Mouse (Mus musculus) cerebellum, adult 2 months (tissue): ENCODE results near the gene Smok3c. TPM values are rescaled to one million over a fixed set of nuclear protein-coding genes. Genes with fewer than 3 reads are reported as not detected.

Experiments
- polyA plus RNA-seq: library from polyadenylated mRNA; depleted of rRNA; stranded (reverse); fragments of >200 nt; gene quantifications from 2 replicates; pipeline ENCODE4 v1.2.3, GENCODE M21; 2012; rRNA removed

Gene Smok3c
- polyA plus RNA-seq, 1 experiment, result not detected

Other genes starting within 250 kb of the Smok3c start
- gene Pilra, start 216.9 kb upstream of the Smok3c start, polyA plus RNA-seq, result 0.41 TPM in 2 replicates
- gene Pilrb1, start 195.1 kb upstream of the Smok3c start, polyA plus RNA-seq, result not detected in 2 replicates
- gene Pilrb2, start 181.4 kb upstream of the Smok3c start, polyA plus RNA-seq, result 0.11 and 0.23 TPM in 2 replicates
- 2.9 TPM in 2 replicates for gene Cyp3a13, start 131.6 kb upstream of the Smok3c start, polyA plus RNA-seq
- 75.6 and 85.7 TPM in 2 replicates for gene Gjc3, start 90.1 kb upstream of the Smok3c start, polyA plus RNA-seq
- gene Azgp1, start 71.7 kb upstream of the Smok3c start, polyA plus RNA-seq, result 0.08 and 0.21 TPM in 2 replicates
- not detected in 2 replicates for gene Smok3a, start 31.9 kb upstream of the Smok3c start, polyA plus RNA-seq
- not detected in 2 replicates for gene Smok3b, start 31.8 kb upstream of the Smok3c start, polyA plus RNA-seq
- 16.8 and 17.4 TPM in 2 replicates for gene Zkscan1, start 31.9 kb downstream of the Smok3c start, polyA plus RNA-seq
- gene Zscan21, start 63.7 kb downstream of the Smok3c start, polyA plus RNA-seq, result 19.0 and 19.2 TPM in 2 replicates
- gene Zfp113, start 102.5 kb downstream of the Smok3c start, polyA plus RNA-seq, result 3.8 and 4.2 TPM in 2 replicates
- gene Cops6, start 107.9 kb downstream of the Smok3c start, polyA plus RNA-seq, result 147 and 158 TPM in 2 replicates
- 25.8 and 28.3 TPM in 2 replicates for gene Ap4m1, start 118.8 kb downstream of the Smok3c start, polyA plus RNA-seq
- gene Mcm7, start 119.2 kb downstream of the Smok3c start, polyA plus RNA-seq, result 23.0 and 24.5 TPM in 2 replicates
- 52.7 and 54.8 TPM in 2 replicates for gene Taf6, start 134.3 kb downstream of the Smok3c start, polyA plus RNA-seq
- gene Cnpy4, start 134.3 kb downstream of the Smok3c start, polyA plus RNA-seq, result 17.3 and 18.3 TPM in 2 replicates
- 7.4 and 7.5 TPM in 2 replicates for gene Mblac1, start 141.1 kb downstream of the Smok3c start, polyA plus RNA-seq
- not detected in 2 replicates for gene Nxpe5, start 172.7 kb downstream of the Smok3c start, polyA plus RNA-seq
- 168 and 176 TPM in 2 replicates for gene Lamtor4, start 202.3 kb downstream of the Smok3c start, polyA plus RNA-seq
- gene BC037034, start 210.8 kb downstream of the Smok3c start, polyA plus RNA-seq, result 90.1 and 92.0 TPM in 2 replicates
- 1.5 and 2.0 TPM in 2 replicates for gene Gal3st4, start 219.6 kb downstream of the Smok3c start, polyA plus RNA-seq
- gene Gm43720, start 226.8 kb downstream of the Smok3c start, polyA plus RNA-seq, result 0.03 and 0.05 TPM in 2 replicates
- 4.6 and 4.7 TPM in 2 replicates for gene Gpc2, start 226.8 kb downstream of the Smok3c start, polyA plus RNA-seq
- gene Stag3, start 227.0 kb downstream of the Smok3c start, polyA plus RNA-seq, result 1.9 and 2.5 TPM in 2 replicates